Mouse (Mus musculus) layer of hippocampus, postnatal 25 days (tissue): ENCODE data around the gene Rnf212. TPM values are rescaled to one million over a fixed set of nuclear protein-coding genes. Genes with fewer than 3 reads are reported as not detected.

Experiments
- total RNA-seq, 2 experiments: library from RNA; stranded (reverse); gene quantifications; 2 replicates each; pipeline ENCODE4 v1.2.3; 2021

Rnf212 gene
- total RNA-seq, 2 experiments from 2014 or later, result not detected

Other genes starting within 250 kb of the Rnf212 start
- 100 to 1,000 TPM; 519 to 570 TPM for gene Cplx1, start 225.0 kb downstream of the Rnf212 start, total RNA-seq
- 100 to 1,000 TPM in 1 of 2 experiments, 10 to 100 TPM in 1; 95.7 to 103 TPM for gene Gak, start 145.2 kb downstream of the Rnf212 start, total RNA-seq
- 10 to 100 TPM; 39.6 to 47.4 TPM for gene Tmem175, start 145.2 kb downstream of the Rnf212 start, total RNA-seq
- 10 to 100 TPM; 10.4 to 19.6 TPM for gene Idua, start 114.7 kb downstream of the Rnf212 start, total RNA-seq
- gene Dgkq, start 105.3 kb downstream of the Rnf212 start, total RNA-seq, result 10 to 100 TPM; 44.5 to 54.9 TPM
- 1 to 10 TPM; 1.2 to 1.6 TPM for gene Slc26a1, start 99.4 kb downstream of the Rnf212 start, total RNA-seq
- gene Fgfrl1, start 82.6 kb downstream of the Rnf212 start, total RNA-seq, result 10 to 100 TPM; 23.5 to 31.4 TPM
- gene Tmed11, start 20.4 kb upstream of the Rnf212 start, total RNA-seq, result not detected
- gene Vmn2r8, start 33.9 kb upstream of the Rnf212 start, total RNA-seq, result not detected
- gene Vmn2r9, start 77.6 kb upstream of the Rnf212 start, total RNA-seq, result not detected
- not detected for gene Vmn2r10, start 231.5 kb upstream of the Rnf212 start, total RNA-seq